Mouse (Mus musculus): ENCODE results near the gene Sptbn4.

Gene Sptbn4

DNA sequence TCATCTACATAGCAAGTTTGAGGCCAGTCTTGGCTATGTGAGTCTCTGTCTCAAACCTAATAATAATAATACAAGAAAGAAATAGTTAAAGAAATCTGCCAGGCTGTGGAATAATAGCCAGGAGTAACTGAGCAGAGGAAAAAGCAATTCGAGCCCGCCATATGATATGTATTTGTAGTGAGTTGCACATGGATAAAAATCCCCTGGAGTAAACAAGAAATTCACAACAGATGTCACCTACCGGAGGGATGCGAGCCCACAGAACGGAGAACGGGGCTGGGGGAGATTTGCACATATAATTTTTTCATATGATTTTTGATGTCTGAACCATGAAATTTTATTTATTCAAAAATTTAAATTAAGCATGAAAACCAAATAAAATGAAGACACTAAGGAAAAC lies 67.7 kb downstream of the Sptbn4 start:
- DNase-seq = no peak

DNA sequence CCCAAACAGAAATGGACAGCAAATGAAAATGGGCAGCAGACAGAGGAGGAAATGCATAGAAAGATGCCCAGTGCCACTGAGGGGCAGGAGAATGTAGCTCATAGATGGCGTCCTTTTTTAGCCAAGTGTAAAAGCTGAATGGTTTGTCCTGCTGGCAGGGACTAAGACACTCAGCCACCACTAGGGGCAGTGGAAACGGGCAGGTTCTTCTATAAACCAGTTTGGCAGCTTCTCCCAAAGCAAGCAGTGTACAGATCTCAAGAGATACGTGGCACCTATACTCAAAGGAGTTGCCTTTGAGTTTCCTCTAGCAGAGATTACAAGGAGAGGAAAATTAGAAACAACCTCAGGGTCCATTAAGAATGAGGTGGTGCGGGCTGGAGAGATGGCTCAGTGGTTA lies 69.1 kb downstream of the Sptbn4 start:
- peak in 1 of 2 experiments; percentile 56 for DNase-seq

DNA sequence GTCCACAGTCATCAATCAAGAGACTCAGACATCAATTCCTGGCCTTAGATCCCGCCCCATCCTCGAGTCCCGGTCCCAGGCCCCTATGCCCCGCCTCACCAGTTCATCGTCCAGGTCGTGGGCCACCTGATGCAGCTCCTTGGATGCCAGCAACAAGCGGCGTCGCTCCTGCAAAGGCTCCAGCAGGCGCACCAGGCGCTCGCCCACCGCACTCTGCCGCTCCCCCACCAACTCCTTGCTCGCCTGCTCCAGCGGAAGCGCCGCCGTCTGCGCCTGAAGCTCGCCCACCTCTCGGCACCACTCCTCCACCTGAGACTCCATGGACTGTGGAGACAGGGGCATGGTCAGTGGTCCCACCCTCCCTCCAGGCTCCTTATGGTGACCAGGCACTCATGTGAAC lies 72.2 kb downstream of the Sptbn4 start:
- DNase-seq = no peak

DNA sequence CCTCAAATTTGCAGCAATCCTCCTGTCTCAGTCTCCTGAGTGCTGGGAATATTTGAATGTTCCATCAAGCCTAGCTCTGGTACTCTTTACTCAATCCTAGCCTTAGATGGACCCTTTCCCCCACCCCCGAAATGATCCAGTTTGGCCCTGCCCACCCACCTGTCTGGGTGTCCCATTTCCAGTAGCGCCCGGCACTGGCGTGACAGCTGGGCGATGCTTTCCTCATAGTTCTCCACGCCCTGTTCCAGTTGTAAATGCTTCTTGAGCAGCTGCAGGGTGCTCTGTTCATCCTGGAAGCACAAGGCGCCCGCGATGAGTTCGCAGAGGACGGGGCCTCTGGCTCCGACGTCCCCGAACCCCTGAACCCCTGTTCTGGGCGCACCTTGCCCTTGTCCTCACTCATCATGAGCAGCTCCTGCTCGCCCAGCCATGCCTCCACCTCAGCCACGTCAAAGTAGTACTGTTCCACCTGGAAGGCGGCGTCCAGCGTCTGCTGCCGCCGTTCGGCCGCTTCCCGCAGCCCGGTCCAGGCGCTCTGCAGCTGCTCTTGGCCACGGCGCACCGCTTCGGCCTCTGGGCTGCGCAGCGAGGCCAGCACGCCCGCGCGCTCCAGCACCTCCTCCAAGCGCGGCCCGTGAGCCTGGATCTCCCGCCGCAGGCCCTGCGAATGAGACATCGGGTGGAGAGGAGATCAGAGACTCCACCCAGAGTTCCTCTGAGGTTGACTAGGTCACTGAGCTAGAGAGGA lies 75.6 kb downstream of the Sptbn4 start:
- DNase-seq = peak in 1 of 2 experiments; percentile 18

DNA sequence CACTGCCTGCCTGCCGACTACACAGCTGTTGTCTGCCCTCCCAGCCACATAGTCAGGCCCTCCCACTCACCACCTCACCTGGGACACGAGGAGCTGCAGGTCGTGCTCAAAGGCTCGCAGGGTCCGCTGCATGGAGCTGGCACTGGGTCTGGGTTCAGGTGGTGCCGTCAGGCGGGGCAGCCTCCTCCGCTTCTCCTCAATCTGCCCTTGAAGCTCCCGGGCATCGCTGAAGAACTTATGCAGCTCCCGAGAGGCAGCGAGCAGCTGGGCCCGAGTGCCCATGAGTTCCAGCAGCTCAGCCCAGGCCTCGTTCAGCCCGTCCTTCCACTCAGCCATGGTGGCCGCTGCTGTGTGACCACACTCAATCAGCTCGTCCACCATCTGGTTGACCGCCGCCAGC lies 78.4 kb downstream of the Sptbn4 start:
- DNase-seq = no peak

DNA sequence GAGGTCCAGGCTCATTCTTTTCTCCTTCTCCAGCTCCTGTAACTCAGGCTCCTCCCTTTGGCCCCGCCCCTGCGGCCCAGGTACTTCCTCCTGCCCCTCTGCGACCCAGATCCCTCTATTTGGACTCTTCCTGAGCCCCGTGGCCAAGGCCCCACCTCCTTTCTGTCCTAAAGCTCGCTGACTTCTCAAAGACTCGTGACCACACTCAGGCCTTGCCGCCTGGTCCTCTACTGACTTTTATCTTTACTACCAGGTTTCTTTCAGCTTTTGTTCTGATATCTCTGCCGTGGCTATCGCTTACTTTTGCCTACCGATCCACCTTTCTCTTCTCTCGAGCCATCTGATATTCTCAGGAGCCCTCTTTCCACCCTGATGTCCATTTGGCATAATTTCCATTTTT lies 79.5 kb downstream of the Sptbn4 start:
- DNase-seq = peak in 1 of 2 experiments; percentile 25

DNA sequence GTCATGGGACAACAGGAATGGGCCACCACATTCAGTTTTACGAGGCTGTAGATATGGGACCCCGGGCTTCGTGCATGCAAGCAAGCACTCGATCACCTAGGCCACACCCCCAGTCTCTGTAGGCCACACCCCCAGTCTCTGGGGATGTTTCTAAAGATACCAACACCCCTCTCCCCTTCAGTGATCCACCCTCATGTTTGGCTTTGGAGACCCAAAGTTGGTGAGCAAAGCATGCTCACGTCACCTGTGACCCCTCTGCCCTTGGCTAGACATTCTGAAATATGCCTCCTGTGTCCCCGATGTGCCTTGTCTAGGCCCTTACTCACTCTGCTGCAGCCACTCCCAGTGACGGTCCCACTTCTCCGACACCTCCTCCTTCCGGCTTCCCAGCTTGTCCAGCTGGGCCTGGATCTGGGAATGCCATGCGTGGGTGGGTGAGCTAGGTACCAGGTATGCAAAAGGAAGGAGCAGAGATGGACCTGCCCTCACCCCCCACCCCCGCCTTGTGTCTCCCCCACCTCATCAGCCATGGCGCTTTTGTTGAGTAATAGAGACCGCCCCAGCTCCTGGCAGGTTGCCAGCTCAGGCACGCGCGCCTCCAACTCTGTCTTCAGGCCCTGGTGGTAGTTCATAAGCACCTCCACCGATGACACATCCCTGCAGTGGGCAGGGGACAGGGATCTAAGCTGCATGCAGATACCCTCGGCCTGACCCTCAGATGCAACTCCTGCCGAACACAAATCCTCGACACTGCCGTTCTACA lies 81.2 kb downstream of the Sptbn4 start:
- DNase-seq = peak in 1 of 2 experiments; percentile 28

DNA sequence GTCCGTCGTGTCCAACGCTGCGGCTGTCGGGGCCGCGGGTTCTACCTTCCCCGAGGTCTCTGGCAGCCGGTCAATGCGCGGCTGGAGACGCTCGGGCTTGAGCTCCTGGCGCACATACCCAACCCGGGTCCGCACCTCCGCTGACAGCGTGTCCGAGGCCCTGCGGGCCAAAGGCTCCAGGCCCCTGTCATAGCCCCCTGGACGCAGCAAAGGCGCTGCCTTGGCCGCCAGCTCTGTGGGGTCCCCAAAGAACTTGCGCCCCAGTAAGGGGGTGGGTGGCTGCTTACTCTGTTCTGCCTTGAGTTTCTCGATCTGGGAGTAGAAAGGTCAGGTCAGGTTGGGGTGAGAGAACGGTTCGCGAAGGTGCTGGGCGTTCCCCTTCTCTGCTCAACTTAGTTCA lies 83.1 kb downstream of the Sptbn4 start:
- no peak for DNase-seq

DNA sequence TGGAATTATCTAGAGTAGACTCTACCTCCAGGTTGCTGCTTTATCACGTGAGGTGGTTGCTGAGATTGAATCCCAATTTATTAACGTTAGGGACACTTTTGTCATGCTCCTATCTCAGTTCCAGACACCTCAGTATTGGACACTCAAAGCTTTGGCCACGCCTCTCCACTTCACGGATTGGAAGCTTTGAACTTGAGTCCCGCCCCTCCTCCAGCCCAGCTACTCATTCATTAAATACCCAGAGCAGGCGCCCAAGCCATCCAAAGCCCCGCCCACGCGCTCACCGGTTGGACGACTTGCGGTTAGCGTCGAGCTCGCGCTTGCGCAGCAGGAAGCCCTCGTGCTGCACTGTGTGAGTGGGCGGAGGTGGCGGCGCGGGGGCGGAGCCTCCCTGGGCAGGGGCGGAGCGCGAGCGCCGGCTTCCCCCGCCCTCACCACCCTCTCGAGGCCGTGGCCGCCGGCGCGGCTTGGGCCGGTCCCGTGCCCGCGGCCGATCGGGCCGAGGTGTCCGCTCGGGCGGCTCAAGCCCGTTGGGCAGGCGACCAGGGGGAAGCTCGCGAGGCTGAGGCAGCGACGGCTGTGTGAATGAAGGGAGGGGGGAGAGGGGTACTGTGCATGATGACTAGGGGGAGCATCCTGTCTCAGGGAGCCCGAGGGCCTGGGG lies 86.1 kb downstream of the Sptbn4 start:
- DNase-seq = peak; percentile 100

DNA sequence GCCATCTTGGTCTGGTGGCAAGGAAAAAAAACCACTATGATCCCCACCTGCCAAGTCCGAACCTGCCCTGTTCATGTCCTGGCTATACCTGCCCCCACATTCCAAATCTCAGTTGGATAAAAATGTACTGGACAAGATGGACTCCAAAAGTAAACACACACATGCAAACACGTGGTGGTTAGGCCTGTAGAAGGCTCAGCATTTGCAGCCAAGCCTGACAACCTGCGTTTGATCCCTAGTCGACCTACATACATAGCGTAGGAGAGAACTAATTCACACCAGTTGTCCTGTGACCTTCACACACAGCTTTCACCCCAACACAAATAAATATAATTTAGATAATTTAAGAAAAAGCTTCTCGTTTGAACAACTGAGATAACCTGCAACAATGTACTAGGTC lies 86.7 kb downstream of the Sptbn4 start:
- no peak for DNase-seq

DNA sequence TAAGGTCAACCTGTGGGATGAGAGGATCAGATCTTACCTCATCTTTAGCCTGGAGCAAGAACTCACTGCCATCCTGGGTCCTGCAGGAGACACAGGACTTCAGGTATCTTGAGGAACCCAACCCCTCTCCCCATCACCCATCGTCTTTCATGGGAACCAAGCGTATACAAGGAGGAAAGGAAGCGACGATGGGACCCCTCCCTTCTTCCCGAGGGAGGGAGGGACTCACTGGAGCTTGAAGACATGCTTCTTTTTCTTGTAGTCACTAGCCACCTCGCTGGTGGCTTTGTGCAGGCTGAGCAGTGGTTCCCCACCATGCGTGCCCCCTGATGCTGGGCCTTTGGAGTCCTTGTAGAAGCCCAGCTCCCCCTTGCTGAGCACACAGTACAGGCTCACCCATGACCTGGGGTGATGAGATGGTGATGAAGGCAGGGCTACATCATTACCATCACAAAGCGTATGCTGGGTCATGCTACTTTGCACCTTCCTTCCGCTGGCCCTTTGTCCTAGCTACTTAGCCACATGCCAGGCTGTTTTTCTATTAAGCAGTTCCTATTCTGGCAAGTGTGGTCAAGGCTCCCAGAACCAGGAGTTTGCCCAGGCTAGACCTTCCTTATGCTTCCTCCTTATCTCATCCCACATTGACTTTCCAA lies 87.7 kb downstream of the Sptbn4 start:
- DNase-seq = no peak

DNA sequence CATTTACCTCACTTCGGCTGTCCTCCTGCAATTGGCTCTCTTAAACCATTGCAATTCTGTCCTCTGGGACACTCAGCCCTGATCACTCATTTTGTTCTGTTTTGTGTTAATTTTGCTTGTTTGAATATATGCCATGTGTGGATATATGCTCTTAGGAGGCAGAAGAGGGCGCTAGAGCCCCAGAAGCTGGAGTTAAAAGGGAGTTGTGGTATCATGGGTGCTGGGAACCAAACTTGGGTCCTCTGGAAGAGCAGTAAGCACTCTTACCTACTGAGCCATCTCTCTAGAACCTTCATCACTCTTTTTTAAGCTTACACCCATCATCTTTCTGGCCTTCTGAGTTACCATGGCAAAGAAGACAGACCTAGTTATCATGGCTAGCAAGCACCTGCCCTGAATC lies 88.3 kb downstream of the Sptbn4 start:
- no peak for DNase-seq

DNA sequence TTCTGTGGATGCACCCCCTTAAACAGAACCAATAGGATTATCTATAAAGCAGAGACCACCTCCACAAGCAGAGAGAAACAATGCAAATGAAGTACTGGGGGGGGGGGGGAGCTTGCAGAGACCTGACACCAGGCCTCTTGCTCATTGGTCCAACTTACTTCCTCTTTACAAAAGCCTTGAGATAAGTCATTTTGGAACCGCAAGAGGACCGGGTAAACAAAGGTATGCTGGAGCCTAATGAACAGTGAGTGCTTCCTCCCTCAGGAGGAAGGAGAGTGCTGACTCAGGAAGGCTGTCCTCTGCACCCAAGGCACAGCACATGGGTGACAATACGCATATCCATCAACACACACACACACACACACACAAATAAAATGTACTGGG lies 89.9 kb downstream of the Sptbn4 start:
- no peak for DNase-seq

DNA sequence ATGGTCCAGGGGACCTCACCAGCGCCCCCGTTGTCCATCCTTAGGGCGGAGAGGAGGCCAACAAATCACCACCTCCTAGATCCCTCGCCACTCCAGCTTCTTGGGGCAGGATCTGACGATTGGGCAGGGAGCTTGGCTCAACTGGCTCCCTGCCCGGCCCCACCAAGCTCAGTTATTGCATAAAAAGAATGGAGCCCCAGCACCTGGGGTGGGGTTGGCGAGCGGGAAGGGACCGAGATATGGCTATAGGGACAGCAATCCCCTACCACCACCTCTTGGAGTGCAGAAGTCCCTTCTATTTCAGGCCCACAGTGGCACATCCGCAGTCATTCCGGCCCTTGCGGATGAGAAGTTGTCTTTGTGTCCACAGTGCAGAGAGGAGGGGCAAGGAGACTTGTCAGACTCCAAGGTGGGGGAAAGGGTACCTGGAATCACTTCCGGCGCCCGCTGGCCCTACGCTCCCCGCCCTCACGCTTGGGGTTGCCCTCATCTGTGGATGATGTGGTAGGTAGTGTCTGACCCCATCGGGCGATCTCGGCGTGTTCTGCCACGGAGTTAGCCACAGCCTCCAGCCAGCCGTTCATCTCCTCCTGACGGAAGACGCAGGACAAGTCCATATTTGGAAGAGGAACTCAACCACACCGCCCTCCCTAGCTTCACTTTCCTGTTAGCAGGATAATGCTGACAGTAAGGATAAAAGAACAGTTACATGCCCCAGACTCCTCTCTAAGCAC lies 90.5 kb downstream of the Sptbn4 start, which contains the start of gene Gm20479:
Gm20479 (minus strand) TSS at position 559 of the 734 bp plus-strand sequence.
- DNase-seq = peak; percentile 34 to 45

DNA sequence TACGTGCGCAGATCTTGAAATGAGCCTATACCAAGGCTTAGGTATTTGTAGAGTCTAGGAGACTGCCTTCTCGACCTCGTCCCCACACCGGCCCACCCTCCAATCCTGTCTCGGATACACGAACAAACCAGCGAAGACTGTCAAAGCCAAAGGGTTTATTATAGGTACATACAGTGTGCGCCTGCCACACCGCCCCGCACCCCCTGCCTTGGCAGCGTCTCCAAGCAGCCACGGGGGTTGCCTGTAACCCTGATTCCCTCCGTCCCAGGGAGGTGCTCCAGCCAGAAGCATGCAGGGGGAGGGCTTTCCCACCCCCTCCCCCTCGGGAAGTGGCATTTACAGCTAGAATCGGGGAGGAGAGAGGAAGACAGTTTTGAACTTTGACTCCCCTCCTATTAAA lies 91.2 kb downstream of the Sptbn4 start:
- peak; percentile 46 to 62 for DNase-seq

DNA sequence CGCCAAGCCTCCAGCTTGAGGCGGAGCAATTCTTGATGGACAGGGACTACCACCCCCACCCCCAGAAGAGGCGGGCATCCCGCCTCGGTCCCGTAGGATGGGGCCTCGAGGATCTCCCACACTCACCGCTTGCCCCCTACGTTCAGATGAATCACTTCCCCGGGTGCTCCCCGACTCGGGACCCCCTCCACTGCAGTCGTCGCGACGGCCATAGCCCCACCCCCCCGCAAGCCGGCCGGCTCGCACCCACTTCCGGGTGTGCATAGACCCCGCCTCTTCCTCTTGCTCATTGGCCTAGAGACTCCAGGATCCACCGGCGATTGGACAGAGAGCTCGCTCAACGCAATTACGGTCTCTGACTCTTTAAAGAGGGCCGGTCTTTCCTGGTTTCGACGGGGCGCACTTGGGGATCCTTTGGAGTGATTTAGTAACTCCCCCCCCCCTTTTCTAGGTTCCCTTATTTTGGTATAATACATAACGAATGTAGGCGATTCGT lies 91.7 kb downstream of the Sptbn4 start, which contains the start of gene Shkbp1:
Shkbp1 (minus strand) TSS at position 275 of the 496 bp plus-strand sequence.
- DNase-seq = peak; percentile 91 to 94

DNA sequence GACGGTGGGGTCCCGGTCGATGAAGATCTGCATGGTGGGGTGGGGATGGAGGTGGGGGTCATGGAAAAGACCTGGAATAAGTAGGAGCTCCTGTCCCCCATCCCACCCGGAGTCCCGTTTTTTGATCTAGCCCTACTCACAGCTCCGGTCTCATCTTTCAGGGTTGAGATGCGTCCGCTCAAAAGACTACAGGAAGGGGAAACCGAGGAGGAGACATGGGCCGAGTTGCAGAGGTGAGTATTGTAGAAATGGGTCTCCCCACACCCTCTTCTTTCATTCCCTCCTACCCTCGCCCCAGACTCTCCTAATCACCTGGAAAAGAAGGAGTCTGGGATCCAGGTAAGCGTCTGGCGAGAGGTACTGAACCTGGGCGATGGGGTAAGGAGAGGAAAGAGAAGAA lies 92.2 kb downstream of the Sptbn4 start:
- DNase-seq = no peak

DNA sequence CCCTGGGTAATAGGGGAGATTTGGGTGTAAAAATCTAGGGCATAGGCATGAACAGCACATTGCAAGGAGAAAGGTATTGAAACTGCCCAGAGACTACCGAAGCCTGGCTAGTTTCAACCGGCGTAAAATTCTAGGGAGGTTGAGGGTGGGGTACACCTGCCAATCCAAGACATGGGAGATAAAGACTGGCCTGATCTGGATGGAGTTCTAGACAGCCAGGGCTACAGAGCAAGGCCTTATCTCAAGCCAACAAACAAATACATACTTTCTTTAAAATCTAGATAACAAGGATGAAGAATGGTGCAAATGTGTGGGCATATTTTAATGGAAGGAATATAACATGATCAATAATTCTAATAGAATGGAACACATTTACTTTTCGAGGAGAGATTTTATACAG lies 92.7 kb downstream of the Sptbn4 start:
- no peak for DNase-seq

DNA sequence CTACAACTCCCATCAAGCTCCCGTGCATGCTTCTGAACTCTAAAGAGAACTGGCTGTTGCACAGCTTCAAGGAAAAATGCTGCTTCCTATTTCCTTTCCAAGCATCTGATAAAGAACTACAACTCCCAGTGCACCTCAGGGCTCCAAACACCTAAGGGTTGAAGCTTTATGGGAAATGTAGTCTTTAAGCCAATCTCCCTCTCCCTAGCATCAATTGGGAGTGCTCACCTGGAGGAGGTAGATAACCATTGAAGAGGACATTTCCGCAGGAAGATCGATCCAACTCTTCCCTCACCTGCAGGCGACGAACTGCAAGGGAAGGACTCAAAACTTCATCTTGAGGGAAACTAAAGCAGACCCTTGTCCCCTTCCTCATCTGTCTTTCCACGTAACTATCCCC lies 93.3 kb downstream of the Sptbn4 start:
- DNase-seq = peak; percentile 46 to 74

DNA sequence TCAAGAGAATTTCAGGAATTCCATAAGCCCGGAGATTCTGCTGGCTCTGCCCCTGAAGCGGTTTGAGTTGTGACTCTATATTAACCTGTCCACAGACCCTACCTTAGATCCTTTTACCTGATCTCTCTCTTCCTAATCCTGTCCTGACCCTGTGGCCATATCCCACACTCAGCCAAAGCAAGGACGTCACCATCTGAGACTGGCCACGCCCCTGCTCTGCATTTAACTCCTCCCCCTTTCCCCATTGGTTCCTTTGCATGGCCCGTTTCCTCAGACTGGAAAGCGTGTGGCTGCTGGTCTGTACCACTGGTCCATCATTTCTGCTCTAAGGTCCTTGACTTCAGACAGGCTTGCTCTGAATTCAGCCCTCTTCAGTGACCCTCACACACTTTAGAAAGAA lies 102.0 kb downstream of the Sptbn4 start:
- no peak for DNase-seq

DNA sequence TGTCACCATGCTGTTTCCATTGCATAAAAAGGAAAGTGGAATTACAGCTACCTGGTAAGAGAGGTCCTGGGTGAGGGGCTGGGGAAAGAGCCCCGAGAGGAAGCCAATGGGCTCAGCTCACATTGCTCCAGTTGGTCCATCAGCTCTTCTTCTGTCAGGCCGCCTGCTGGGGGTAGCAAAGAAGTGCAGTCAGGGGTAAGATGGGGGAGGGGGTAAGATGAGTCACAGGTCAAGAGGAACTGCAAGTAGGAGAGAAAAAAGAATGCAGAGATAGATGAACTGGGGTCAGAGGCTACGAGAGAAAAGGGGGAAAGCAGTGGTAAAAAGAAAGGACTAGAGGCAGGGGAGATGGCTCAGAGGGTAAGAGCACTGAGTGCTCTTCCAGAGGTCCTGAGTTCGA lies 104.9 kb downstream of the Sptbn4 start:
- DNase-seq = no peak

DNA sequence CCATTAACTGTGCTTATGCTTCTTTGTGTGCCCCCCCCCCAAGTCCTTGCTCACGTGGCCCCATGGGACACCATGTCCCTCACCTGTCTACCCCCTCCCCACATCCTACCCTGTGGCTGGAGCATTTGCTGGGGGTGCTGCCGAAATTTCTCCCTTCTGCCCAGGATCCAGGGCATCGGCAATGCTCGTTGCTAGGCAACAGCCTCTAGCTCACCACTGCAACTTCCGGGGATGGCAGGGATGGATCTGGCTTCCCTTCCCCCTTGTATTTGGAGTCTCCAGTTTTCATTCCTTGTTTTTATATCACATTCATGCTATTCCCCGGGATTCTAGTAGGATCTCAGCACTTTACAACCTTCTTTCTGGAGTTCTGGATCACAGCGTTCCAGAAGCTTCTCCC lies 108.0 kb downstream of the Sptbn4 start:
- no peak for DNase-seq
